Mouse (Mus musculus) heart, adult 18-20 months (tissue): ENCODE data around the gene Ralb. TPM values are rescaled to one million over a fixed set of nuclear protein-coding genes. Genes with fewer than 3 reads are reported as not detected.
A peak's percentile ranks its signal among the peaks of the same experiment; 100 is the strongest.

ENCODE experiments used
- DNase-seq, 2 experiments: peaks; one replicate each; pipeline ENCODE4 v3.0.0; 2021 to 2022; ENCODE audit warnings: mixed read lengths in 1 of 2
- total RNA-seq, 2 experiments: library from RNA; stranded (reverse); gene quantifications; 2 replicates each; pipeline ENCODE4 v1.2.3; 2021

The Ralb gene
- total RNA-seq, 2 experiments from 2014 or later, result 25.0 to 27.9 TPM

DNA sequence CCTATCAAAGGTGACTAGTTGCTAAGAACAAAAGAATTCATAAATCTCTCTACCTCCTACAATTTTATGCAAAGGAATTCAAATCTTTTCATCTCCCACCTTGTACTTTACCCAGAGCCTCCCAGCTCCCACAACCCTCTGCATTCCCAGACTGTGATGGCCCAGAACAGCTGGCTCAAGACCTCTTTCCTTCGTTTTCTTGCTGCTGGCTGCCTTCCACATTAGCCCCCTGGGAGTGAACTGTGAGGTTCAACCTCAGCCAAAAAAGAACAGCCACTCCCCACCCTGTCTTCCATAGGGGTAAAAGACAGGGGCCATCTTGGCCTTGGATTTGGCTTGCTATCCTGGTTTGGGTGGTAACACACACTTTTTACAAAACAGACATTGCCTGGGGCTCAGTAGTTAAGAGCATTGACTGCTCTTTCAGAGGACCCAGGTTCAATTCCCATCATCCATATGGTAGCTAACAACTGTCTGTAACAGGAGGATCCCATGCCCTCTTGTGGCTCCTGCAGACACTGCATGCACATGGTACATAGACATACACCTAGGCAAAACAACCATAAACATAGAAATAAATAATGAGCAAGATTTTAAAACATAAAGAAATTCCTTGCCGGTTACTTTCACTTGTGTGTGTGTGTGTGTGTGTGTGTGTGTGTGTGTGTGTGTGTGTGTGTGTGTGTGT lies 10.4 kb downstream of the Ralb start:
- DNase-seq, result peak; percentile 51 to 60

- no peak for DNase-seq
These were observed 12.1 kb downstream of the Ralb start for GRCm38 (mm10) chr1:119492505-119492904.

DNA sequence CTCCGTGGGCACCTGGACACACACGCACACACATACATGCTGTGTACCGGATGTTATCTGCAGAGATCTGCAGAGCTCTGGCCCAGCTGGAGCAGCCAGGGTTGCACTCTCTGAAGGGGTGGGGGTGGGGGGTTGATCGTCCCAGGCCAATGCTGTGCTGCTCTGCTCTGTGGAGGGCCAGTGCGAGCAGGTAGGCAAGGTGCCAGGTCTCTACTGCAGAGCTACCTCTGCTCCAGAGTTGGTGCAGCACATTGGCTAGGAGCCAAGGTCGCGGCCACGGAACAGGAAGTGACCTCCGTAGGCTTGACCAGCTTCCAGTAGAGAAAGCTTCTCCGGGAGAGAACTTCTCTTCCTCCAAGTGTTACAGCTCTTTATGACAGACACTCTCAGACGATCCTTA lies 12.5 kb downstream of the Ralb start:
- DNase-seq, result peak; percentile 78 to 88

DNA sequence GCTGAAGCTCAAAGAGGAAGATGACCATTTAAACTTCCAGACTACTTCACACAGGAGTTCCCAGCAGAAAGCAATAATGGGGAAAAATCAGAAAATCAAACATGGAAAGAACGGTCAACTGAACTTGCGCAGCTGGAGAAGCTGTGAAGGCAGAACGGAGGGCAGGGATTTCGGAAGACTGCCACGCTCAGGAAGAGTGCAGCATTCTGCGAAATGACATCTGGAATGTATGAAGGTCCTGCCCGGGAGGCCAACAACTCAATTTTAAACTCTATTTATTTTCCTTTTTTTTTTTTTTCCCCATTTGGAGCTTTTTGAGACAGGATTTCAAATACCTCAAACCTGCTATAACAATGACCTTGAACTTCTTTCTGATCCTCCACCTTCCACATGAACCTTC lies 13.8 kb downstream of the Ralb start:
- DNase-seq, result no peak

DNA sequence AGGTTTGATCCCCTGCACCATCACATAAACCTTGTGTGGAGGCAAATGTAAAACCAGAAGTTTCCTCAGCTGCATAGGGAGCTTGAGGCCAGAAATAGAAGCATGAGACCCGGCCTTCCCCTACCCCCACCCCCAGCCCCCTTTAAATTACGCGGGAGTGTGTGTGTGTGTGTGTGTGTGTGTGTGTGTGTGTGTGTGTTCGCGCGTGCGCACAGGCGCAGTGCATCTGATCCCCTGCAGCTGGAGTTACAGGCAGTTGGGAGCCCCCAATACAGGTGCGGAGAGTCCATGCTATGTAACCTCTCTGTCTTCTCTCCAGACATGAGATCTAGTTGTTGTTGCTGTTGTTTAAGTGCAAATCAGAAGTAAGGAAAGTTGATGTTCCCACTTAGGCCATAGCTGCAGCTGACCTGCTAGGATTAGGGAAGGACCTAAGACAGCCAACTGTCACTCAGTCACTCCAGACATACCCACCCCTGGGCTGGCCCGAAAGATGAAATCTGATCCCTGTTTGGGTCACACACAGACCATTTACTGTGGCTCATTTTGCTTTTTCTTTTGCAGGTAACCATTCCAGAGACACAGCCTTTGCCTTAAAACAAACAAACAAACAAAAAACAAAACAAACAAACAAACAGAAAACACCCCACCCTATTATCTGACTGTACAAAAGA lies 16.5 kb downstream of the Ralb start:
- no peak for DNase-seq

DNA sequence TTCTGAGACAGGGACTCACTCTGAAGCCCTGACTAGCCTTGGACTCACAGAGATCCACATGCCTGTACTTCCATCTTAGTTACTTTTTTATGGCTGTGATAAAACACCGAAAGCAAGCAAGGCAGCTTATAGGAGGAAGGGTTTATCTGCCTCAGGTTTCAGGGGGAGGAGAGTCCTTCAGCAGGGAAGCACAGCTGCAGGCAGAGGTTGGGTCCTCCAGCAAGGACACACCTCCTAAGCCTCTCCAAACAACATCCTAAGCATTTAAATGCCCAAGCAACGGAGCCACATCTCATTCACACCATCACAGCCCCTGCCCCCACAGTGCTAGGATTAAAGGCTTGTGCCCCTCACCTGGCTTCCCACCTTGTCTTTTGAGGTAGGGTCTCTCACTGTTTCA lies 18.8 kb downstream of the Ralb start:
- DNase-seq, result no peak

DNA sequence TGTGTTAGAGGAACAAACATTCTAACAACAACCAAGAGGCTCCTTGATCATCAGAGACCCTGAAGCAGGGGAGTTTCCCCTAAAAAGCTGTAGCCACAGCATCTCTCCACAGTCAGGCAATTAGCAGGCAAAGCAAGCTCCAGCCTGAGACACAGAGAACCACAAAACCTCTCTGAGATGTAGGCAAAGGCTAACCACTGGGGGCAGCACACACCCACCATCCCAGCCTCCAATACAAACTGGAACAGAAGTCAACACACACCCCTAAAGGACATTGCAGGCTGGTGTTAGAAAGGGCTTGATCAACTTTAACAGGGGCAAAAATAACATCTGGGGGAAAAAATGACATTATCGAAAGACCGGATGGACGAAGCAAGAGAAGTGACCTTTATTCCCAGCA lies 20.1 kb downstream of the Ralb start:
- no peak for DNase-seq

- no peak for DNase-seq
These were observed 21.7 kb downstream of the Ralb start for GRCm38 (mm10) chr1:119482891-119483290.

DNA sequence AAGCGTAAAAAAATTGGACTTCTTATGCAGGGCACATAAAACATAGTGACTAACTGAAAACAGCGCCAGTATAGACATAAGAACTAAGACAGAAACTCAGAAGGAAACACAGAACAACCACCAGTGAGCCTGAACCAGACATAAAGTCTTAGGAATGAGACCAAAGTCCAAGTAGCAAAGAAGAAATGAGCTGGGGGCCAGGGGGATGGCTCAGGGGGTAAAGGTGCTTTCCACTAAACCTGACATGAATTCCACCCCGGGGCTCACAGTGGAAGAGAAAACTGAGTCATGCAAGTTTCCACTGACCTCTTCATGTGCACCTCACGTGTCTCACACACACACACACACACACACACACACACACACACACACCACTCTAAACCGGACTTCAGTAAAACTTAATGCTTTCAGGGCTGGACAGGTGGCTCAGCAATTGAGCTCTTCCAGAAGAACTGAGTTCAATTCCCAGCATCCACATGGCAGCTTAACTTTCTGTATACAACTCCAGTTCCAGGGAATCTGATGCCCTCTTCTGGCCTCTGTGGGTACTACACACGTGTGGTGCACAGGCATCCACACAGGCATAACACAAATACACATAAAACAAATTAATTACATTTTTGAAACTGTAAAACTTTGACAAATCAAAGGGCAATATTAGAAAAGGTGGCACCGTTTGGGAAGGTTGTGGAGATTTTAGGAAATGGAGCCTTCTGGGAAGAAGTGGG lies 23.2 kb downstream of the Ralb start:
- no peak for DNase-seq

DNA sequence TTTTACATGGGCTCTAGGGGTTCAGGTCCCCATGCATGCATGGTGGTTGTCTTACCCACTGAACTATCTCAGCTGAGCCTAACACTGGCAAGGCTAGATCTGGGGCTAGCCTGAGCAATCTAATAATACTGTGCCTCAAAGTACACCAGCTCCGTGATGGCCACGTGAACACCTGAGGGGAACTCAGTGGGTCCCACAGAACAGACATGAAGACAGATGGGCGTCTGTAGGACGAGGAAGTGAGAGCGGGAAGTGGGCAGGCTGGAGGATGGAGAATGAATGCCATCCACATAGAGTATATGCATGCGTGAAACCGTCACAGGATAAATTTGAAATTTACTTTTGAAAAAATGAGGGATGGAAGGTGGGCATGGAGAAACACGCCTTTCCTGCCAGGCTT lies 23.9 kb downstream of the Ralb start:
- DNase-seq, result no peak

GRCm38 (mm10) chr1:119479641-119480040 lies 25.0 kb downstream of the Ralb start:
- no peak for DNase-seq

- DNase-seq, result no peak
These were observed 27.7 kb downstream of the Ralb start for GRCm38 (mm10) chr1:119476905-119477353.

DNA sequence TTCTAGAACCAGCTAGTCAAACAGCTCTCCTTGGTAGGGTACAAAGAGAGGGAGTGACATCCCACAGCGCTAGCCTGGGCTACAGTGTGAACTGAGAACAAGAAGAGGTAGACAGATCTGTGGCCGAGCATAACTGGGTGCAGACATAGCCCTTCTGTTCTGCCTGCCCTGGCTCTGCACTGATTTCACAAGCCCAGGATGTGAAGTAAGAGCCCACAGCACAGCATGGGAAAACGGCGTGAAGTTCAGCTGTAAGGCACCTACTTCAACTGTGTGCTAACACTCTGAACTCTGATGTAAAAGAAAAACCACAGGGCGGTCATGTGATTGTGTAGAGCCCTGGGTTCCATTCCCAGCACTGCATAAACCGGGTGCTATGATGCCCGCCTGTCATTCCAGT lies 29.9 kb downstream of the Ralb start:
- DNase-seq, result no peak

- DNase-seq, result peak in 1 of 2 experiments; percentile 22
These were observed 31.9 kb downstream of the Ralb start for GRCm38 (mm10) chr1:119472648-119473047.

DNA sequence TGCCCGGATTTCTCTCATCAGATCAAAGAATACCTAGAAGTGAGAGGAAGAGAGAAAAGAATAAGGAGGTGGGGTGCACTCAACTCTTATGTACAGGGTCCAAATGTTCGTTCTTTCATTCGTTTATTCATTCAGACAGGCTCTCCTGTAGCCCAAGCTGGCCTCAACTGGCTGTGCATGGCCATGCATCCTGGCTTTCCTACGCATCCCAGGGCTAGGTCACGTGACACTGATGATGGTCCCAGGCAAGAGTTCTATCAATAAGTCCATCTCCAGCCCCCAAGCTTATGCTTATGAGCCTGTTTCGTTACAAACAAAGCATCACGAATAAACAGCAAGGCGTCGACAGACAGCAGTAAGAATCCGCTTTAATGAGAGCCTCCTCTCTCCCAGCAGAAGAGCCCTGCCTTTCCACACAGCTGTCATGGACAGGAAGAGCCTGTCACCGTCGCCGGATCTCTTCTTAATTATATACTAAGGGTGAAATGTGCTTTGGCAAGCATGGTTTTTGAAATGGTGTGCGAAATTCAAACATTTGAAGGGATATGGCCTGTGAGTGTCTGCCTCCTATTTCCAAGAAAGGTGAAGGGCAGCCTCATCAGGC lies 32.7 kb downstream of the Ralb start:
- no peak for DNase-seq

DNA sequence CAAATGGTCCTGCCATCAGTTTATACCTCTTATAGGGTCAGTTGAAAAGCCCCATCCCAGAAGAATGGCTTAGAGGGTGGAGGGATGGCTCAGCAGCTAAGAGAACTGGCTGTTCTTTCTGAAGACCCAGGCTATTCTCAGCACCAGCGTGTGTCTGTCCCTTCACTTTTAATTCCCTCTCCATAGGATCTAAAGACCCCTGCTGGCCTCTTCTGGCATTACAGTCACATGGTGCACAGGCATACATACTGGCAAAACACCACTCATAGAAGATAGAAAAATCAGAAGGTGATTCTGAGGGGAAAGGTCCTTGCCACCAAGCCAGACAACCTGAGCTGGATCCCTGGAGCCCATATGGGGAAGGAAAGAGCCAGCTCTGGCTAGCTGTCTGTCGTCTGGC lies 41.2 kb downstream of the Ralb start:
- peak; percentile 38 to 78 for DNase-seq

DNA sequence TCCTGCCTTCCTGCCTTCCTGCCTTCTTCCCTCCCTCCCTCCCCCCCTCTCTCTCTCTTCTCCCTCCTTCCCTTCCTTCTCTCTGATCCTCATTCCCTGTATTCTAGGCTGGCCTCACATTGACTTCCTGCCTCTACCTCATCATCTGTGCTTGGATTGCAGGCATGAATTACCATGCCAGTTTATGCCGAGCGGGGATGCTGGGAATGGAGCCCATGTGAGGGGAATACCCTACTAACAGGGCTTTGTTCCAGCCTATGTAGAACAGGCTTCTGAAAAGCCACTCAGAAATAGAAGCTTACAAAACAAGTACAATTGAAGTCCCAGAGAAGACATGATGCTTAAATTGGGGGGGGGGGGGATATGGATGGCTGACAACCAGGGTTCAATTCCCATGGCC lies 44.5 kb downstream of the Ralb start:
- no peak for DNase-seq

DNA sequence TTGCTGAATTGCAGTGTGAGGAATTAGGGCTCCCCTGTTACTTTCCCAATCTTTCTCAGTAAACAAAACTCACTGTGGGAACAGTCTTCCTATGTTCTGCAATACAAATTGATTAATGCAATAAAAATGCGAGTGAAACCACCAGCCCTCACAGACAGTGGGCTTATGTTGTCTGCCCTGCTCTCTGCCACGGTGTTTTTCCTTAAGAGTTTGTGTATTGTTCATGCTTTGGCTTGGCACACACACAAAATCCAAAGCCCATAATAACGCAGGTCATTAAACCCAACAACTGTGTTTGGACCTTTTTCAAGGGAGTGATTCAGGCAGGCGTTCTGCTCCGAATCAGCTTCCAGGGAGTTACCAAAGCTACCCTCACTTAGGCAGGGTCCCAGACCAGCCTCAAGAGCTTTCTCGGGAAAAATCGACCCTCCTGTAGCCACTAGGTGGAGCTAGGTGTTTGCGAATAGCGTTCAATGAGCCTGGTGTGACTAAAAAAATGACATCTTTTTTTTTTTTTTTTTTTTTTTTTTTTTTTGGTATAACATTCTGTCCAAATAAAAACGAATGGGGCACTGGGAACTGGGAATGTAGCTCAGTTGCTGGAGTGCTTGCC lies 46.5 kb downstream of the Ralb start:
- DNase-seq, result peak; percentile 60 to 85

GRCm38 (mm10) chr1:119457528-119457855 lies 47.1 kb downstream of the Ralb start:
- DNase-seq, result no peak

- DNase-seq, result no peak
These were observed 47.7 kb downstream of the Ralb start for GRCm38 (mm10) chr1:119456671-119457527.

DNA sequence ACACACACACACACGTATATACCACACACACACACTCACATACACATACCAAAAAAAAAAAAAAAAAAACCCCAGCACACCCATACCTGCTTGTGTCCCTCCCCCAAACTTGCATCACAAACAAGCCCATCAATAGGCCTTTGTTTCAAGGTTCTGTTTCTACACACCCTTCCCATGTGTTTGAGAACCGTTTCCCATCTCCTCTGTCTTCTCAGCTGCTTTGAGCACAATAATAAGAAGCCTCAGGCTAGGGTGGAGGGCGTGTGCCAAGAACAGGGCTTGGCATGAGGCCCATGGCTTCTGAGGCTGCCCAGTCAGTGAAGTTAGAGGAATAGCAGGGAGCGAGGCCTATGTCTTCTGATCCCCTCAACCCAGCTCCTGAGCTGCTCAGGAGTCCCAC lies 50.9 kb downstream of the Ralb start:
- peak; percentile 31 to 40 for DNase-seq

- DNase-seq, result no peak
These were observed 53.2 kb downstream of the Ralb start for GRCm38 (mm10) chr1:119451417-119451816.
